Mouse (Mus musculus) hindbrain, postnatal 0 days (tissue): Measurements from ENCODE around the gene Slc36a3. TPM values are rescaled to one million over a fixed set of nuclear protein-coding genes. Genes with fewer than 3 reads are reported as not detected.

Experiments
- ATAC-seq: fragments of 200-750 bp; cut with Nextera tagmentation; 2 replicates; pipeline ENCODE4 v1.8.0; 2017; ENCODE audit warnings: mild to moderate bottlenecking, moderate TSS enrichment, moderate library complexity
- DNase-seq: peaks from one replicate; pipeline ENCODE4 v3.0.0-alpha.2; 2015; ENCODE audit warnings: low spot score
- H3K27ac ChIP-seq: fragments of 300-500 bp; sonication (generic); 2 replicates; pipeline ENCODE4 v1.5.1; 2014; ENCODE audit warnings: mild to moderate bottlenecking
- H3K27me3 ChIP-seq: fragments of 300-500 bp; sonication (generic); 2 replicates; pipeline ENCODE4 v1.6.1; 2014; ENCODE audit warnings: low read length, mixed read lengths; ENCODE audit not compliant: insufficient read depth
- H3K36me3 ChIP-seq: fragments of 300-500 bp; sonication (generic); 2 replicates; pipeline ENCODE4 v1.6.1; 2014; ENCODE audit warnings: low read length, mixed read lengths; ENCODE audit not compliant: insufficient read depth
- H3K4me1 ChIP-seq: fragments of 300-500 bp; sonication (generic); 2 replicates; pipeline ENCODE4 v1.6.1; 2014; ENCODE audit warnings: antibody characterized with exemption, low read length, mixed read lengths; ENCODE audit not compliant: insufficient read depth
- H3K4me2 ChIP-seq: fragments of 300-500 bp; sonication (generic); 2 replicates; pipeline ENCODE4 v1.6.1; 2014; ENCODE audit warnings: low read depth, mild to moderate bottlenecking, low read length, moderate library complexity, mixed read lengths
- H3K4me3 ChIP-seq: fragments of 300-500 bp; sonication (generic); 2 replicates; pipeline ENCODE4 v1.5.1; 2014; ENCODE audit warnings: low read length
- H3K9ac ChIP-seq: fragments of 300-500 bp; sonication (generic); replicated peaks from 2 replicates; pipeline ENCODE4 v1.6.1; 2014; ENCODE audit warnings: mild to moderate bottlenecking, low read length, moderate library complexity, mixed read lengths
- H3K9me3 ChIP-seq: fragments of 300-500 bp; sonication (generic); 2 replicates; pipeline ENCODE4 v1.6.1; 2016; ENCODE audit warnings: low read length, mixed read lengths
- CTCF ChIP-seq: IDR thresholded peaks from 2 replicates; pipeline ENCODE4 v1.5.1; 2016; ENCODE audit warnings: antibody characterized with exemption, control low read depth, low read depth
- WGBS: fragments of 180-500 bp; shearing (Covaris S2); extraction: QIAGEN DNeasy Blood & Tissue Kit; methylation state at CpG from one replicate; pipeline ENCODE4 v1.1.7; 2014; 5-methylcytosine and 5-hydroxymethylcytosine counted together
- polyA plus RNA-seq: library from polyadenylated mRNA; unstranded; fragments of >200 nt; fragmentation: Nextera tagmentation; extraction: Ambion mirVana; gene quantifications from 2 replicates; pipeline ENCODE4 v1.2.1, GENCODE M21; 2015
- total RNA-seq: library from RNA; depleted of rRNA; stranded (reverse); fragments of >200 nt; gene quantifications from 2 replicates; pipeline ENCODE4 v1.2.3, GENCODE M21; 2014

Slc36a3 gene
- total and polyA plus RNA-seq, 2 experiments from 2014 or later = not detected

- TF ChIP-seq CTCF = peak; percentile 68
- H3K9me3 ChIP-seq = no peaks in the 10 kb centered on the region
- H3K4me2 ChIP-seq = no peak overlapping the region
- no peak overlapping the region for H3K27ac ChIP-seq
- H3K9ac ChIP-seq = no peak overlapping the region
- H3K4me3 ChIP-seq = no peak overlapping the region
- H3K27me3 ChIP-seq = no peaks in the 10 kb centered on the region
- H3K36me3 ChIP-seq = no peaks in the 10 kb centered on the region
- H3K4me1 ChIP-seq = no peaks in the 10 kb centered on the region
- DNase-seq = peak; percentile 30
- 49% methylated on average over 3 of the region's 3 CpGs for WGBS
- no peak for ATAC-seq
Observed at GRCm38 (mm10) chr11:55164723-55165122, 13.2 kb upstream of the Slc36a3 start.

GRCm38 (mm10) chr11:55162670-55163069, 11.2 kb upstream of the Slc36a3 start:
- Histone ChIP-seq H3K9me3 (no peaks in the 10 kb centered on the region), H3K4me3 (no peak overlapping the region), H3K27ac (no peak overlapping the region), H3K36me3 (no peaks in the 10 kb centered on the region), H3K9ac (no peak overlapping the region), H3K4me2 (no peak overlapping the region), H3K4me1 (no peaks in the 10 kb centered on the region), H3K27me3 (no peaks in the 10 kb centered on the region)
- ATAC-seq = no peak
- peak; percentile 16 for DNase-seq
- peak; percentile 63 for TF ChIP-seq CTCF
- WGBS = 54% methylated on average over 9 of the region's 9 CpGs

- no peak overlapping the region for H3K27ac ChIP-seq
- peak; percentile 93 for TF ChIP-seq CTCF
- no peaks in the 10 kb centered on the region for H3K9me3 ChIP-seq
- no peaks in the 10 kb centered on the region for H3K27me3 ChIP-seq
- H3K4me3 ChIP-seq = no peak overlapping the region
- H3K9ac ChIP-seq = no peak overlapping the region
- H3K4me2 ChIP-seq = no peak overlapping the region
- peak; percentile 88 for DNase-seq
- H3K36me3 ChIP-seq = no peaks in the 10 kb centered on the region
- peak; percentile 53; the same call in 1 of the 2 replicates for ATAC-seq
- H3K4me1 ChIP-seq = no peaks in the 10 kb centered on the region
- 53% methylated on average over 13 of the region's 13 CpGs for WGBS
Observed at GRCm38 (mm10) chr11:55158785-55159359, 7.4 kb upstream of the Slc36a3 start.

- H3K4me2 ChIP-seq = no peak overlapping the region
- H3K36me3 ChIP-seq = no peaks in the 10 kb centered on the region
- H3K9me3 ChIP-seq = no peaks in the 10 kb centered on the region
- H3K27me3 ChIP-seq = no peaks in the 10 kb centered on the region
- H3K4me3 ChIP-seq = no peak overlapping the region
- ATAC-seq (no peak), DNase-seq (no peak)
- no peak overlapping the region for H3K9ac ChIP-seq
- no peaks in the 10 kb centered on the region for H3K4me1 ChIP-seq
- 78% methylated on average over 6 of the region's 6 CpGs for WGBS
- no peak overlapping the region for H3K27ac ChIP-seq
- no peak for TF ChIP-seq CTCF
Observed at GRCm38 (mm10) chr11:55155070-55155421, 3.5 kb upstream of the Slc36a3 start.

- ATAC-seq (no peak), DNase-seq (no peak)
- Histone ChIP-seq H3K4me2 (no peak overlapping the region), H3K27ac (no peak overlapping the region), H3K36me3 (no peaks in the 10 kb centered on the region), H3K9me3 (no peaks in the 10 kb centered on the region), H3K4me1 (no peaks in the 10 kb centered on the region), H3K9ac (no peak overlapping the region), H3K4me3 (no peak overlapping the region), H3K27me3 (no peaks in the 10 kb centered on the region)
- no peak for TF ChIP-seq CTCF
- 68% methylated on average over 3 of the region's 3 CpGs for WGBS
Observed at GRCm38 (mm10) chr11:55154398-55155069, 3.0 kb upstream of the Slc36a3 start.

- DNase-seq = no peak
- H3K27me3 ChIP-seq = no peaks in the 10 kb centered on the region
- no peaks in the 10 kb centered on the region for H3K9me3 ChIP-seq
- H3K4me2 ChIP-seq = no peak overlapping the region
- H3K27ac ChIP-seq = no peak overlapping the region
- WGBS = 82% methylated on average over 4 of the region's 4 CpGs
- no peaks in the 10 kb centered on the region for H3K4me1 ChIP-seq
- ATAC-seq = no peak
- no peak for TF ChIP-seq CTCF
- H3K4me3 ChIP-seq = no peak overlapping the region
- no peak overlapping the region for H3K9ac ChIP-seq
- no peaks in the 10 kb centered on the region for H3K36me3 ChIP-seq
Observed at GRCm38 (mm10) chr11:55148461-55148860, 3.0 kb downstream of the Slc36a3 start.

- H3K27me3 ChIP-seq = no peaks in the 10 kb centered on the region
- no peak overlapping the region for H3K9ac ChIP-seq
- WGBS = 63% methylated on average over 6 of the region's 6 CpGs
- ATAC-seq = no peak
- no peaks in the 10 kb centered on the region for H3K4me1 ChIP-seq
- TF ChIP-seq CTCF = no peak
- H3K4me2 ChIP-seq = no peak overlapping the region
- H3K4me3 ChIP-seq = no peak overlapping the region
- H3K27ac ChIP-seq = no peak overlapping the region
- no peak for DNase-seq
- H3K9me3 ChIP-seq = no peaks in the 10 kb centered on the region
- H3K36me3 ChIP-seq = no peaks in the 10 kb centered on the region
Observed at GRCm38 (mm10) chr11:55147423-55147822, 4.1 kb downstream of the Slc36a3 start.
